Comparison of ENCODE assay signal across 7 mouse cellular contexts in the genomic region with DNA sequence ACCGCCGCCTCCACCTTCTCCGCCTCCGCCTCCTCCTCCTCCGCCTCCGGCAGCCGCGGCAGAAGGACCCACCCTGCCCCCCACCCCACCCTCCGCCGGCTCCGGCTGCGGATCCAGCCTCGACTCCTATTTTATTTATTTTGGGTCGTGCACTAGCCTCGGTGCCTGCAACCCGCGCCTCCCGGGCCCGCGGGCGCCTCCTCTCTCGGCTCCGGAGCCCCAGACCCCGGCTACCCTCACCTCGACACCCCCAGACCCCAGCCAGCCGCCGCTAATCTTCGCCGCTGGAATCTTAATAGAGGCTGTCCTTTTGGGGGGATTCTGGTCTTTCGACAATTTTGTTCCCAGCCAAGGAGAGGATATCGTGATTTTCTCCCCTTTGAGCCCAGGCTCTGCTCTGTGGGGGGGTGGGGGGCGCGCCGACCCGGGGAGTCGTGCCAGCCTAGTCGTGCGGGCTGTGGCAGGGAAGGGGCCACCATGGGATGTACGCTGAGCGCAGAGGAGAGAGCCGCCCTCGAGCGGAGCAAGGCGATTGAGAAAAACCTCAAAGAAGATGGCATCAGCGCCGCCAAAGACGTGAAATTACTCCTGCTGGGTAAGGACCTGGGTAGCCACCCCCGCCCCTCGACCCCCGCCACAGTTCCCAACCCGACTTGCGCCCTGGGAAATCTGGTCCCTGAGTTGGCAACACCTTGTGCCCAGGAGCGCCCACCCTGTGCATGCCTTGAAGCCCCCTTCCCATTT. TPM values are rescaled to one million over a fixed set of nuclear protein-coding genes. Genes with fewer than 3 reads are reported as not detected.
DNase-seq lines count a peak whose midpoint lies in the region; ATAC-seq and TF ChIP-seq lines count a peak whose summit lies in the region.

No protein-coding gene starts in this region.

- peak overlapping the region; percentile 95 for H3K4me2 ChIP-seq in lung, embryonic 15.5 days
- H3K4me2 ChIP-seq in forebrain, embryonic 13.5 days, result peak overlapping the region; percentile 95
- peak overlapping the region; percentile 72 for H3K4me2 ChIP-seq in liver, embryonic 14.5 days (ENCODE audit: low read depth)

- no peak for TF ChIP-seq CTCF in cerebellum, adult 2 months (IDR thresholded peaks at IDR 0.05; ENCODE audit: borderline replicate concordance, insufficient read depth, low read depth, low read length)
- TF ChIP-seq CTCF in liver, embryonic 14.5 days (IDR thresholded peaks at IDR 0.05; ENCODE audit: low read depth), result no peak

- peak overlapping the region; percentile 64 for H3K4me3 ChIP-seq in lung, embryonic 15.5 days
- H3K4me3 ChIP-seq in cerebellum, adult 2 months (replicated peaks; ENCODE audit: insufficient read depth, low read depth, low read length), result peak overlapping the region; percentile 99
- peak overlapping the region; percentile 87 for H3K4me3 ChIP-seq in forebrain, embryonic 13.5 days
- H3K4me3 ChIP-seq in liver, embryonic 14.5 days (ENCODE audit: insufficient read depth in 1 of 2, low read depth in 2 of 2, low read length in 2 of 2), result peak overlapping the region; percentile 27 to 55; a peak in 3 of 4 replicates

- 0 out of 2 replicates have a peak overlapping the region, but pooled peaks have one; percentile 33 for H3K27ac ChIP-seq in lung, embryonic 15.5 days
- H3K27ac ChIP-seq in cerebellum, adult 2 months (ENCODE audit: insufficient read depth, low read length), result peak overlapping the region; percentile 31
- peak overlapping the region; percentile 95 for H3K27ac ChIP-seq in forebrain, embryonic 13.5 days
- no peak overlapping the region for H3K27ac ChIP-seq in liver, embryonic 14.5 days

- no peak for TF ChIP-seq EP300 in liver, embryonic 14.5 days (IDR thresholded peaks at IDR 0.05; ENCODE audit: low read depth)

- peaks cover 27% of the 10 kb centered on the region for H3K4me1 ChIP-seq in lung, embryonic 15.5 days
- H3K4me1 ChIP-seq in cerebellum, adult 2 months (ENCODE audit: control insufficient read depth, insufficient read depth, low read length), result peaks cover 4% of the 10 kb centered on the region; the same call in 1 of the 2 replicates
- peaks cover 36% of the 10 kb centered on the region for H3K4me1 ChIP-seq in forebrain, embryonic 13.5 days
- no peaks in the 10 kb centered on the region; a peak in 1 of 4 replicates for H3K4me1 ChIP-seq in liver, embryonic 14.5 days (replicated peaks; ENCODE audit: control insufficient read depth in 2 of 2, insufficient read depth in 2 of 2, low read length in 1 of 2)

- H3K27me3 ChIP-seq in lung, embryonic 15.5 days, result peaks cover 68% of the 10 kb centered on the region
- no peaks in the 10 kb centered on the region for H3K27me3 ChIP-seq in cerebellum, adult 2 months (ENCODE audit: control insufficient read depth, insufficient read depth, low read length)
- H3K27me3 ChIP-seq in forebrain, embryonic 13.5 days, result no peaks in the 10 kb centered on the region
- peaks cover 56% of the 10 kb centered on the region for H3K27me3 ChIP-seq in liver, embryonic 14.5 days (ENCODE audit: control insufficient read depth, insufficient read depth, low read length)

- no peak; the same call in 1 of the 2 replicates for ATAC-seq in lung, embryonic 15.5 days (ENCODE audit: borderline replicate concordance, extremely low read depth, low FRiP score, low TSS enrichment)
- ATAC-seq in forebrain, embryonic 13.5 days, result peak; percentile 17; the same call in 1 of the 2 replicates
- no peak for ATAC-seq in liver, embryonic 14.5 days (ENCODE audit: insufficient read depth)

- no peaks in the 10 kb centered on the region for H3K9me3 ChIP-seq in lung, embryonic 15.5 days
- no peaks in the 10 kb centered on the region for H3K9me3 ChIP-seq in forebrain, embryonic 13.5 days (replicated peaks)
- H3K9me3 ChIP-seq in liver, embryonic 14.5 days (ENCODE audit: control insufficient read depth, low read length), result no peaks in the 10 kb centered on the region

- no peak for DNase-seq in lung, postnatal 36 days
- DNase-seq in cerebellum, adult 2 months, result peak; percentile 61 to 65
- DNase-seq in liver, embryonic 14.5 days (ENCODE audit: low read depth in 3 of 3, low spot score in 3 of 3), result no peak
- DNase-seq in thymus, postnatal 4 days, result peak; percentile 29
- DNase-seq in layer of hippocampus, postnatal 25 days (ENCODE audit: extremely low spot score in 1 of 2, low spot score in 1 of 2), result no peak

- under 1% methylated on average over 39 of the region's 53 CpGs for WGBS in lung, embryonic 15.5 days
- WGBS in cerebellum, adult 2 months, result under 1% methylated on average over 53 of the region's 53 CpGs
- 2% methylated on average over 42 of the region's 53 CpGs for WGBS in forebrain, embryonic 13.5 days
- WGBS in liver, embryonic 14.5 days (ENCODE audit: insufficient replicate concordance), result 2% methylated on average over 50 of the region's 53 CpGs

- no peaks in the 10 kb centered on the region for H3K36me3 ChIP-seq in lung, embryonic 15.5 days
- H3K36me3 ChIP-seq in forebrain, embryonic 13.5 days (ENCODE audit: poor library complexity, severe bottlenecking), result 0 out of 2 replicates have a peak, but pooled peaks cover 2% of the 10 kb centered on the region
- H3K36me3 ChIP-seq in liver, embryonic 14.5 days (replicated peaks; ENCODE audit: control insufficient read depth, insufficient read depth, low read depth), result no peaks in the 10 kb centered on the region

- peak overlapping the region; percentile 51 for H3K9ac ChIP-seq in lung, embryonic 15.5 days
- peak overlapping the region; percentile 95 for H3K9ac ChIP-seq in forebrain, embryonic 13.5 days
- no peak overlapping the region for H3K9ac ChIP-seq in liver, embryonic 14.5 days (replicated peaks)

- TF ChIP-seq POLR2A in cerebellum, adult 2 months (IDR thresholded peaks at IDR 0.05; ENCODE audit: borderline replicate concordance, insufficient read depth, low read length), result no peak

RNA-seq across cellular contexts. Expression of gene Gnao1, which starts 1.3 kb away (rescaled TPM):
- 3.4 and 3.5 TPM in 2 replicates for polyA plus RNA-seq in lung, embryonic 15.5 days (2015; fragmentation: Nextera tagmentation; extraction: Ambion mirVana)
- 345 and 365 TPM in 2 replicates for polyA plus RNA-seq in cerebellum, adult 2 months (2012; rRNA removed)
- polyA plus RNA-seq in forebrain, embryonic 13.5 days (2015; fragmentation: Nextera tagmentation; extraction: Ambion mirVana), result 86.2 and 99.4 TPM in 2 replicates
- polyA plus RNA-seq in liver, embryonic 14.5 days (2012; rRNA removed), result 0.37 and 0.88 TPM in 2 replicates
- 0.14 and 0.28 TPM in 2 replicates for polyA plus RNA-seq in liver, embryonic 14.5 days (2014; fragmentation: Nextera tagmentation; extraction: Ambion mirVana)
- total RNA-seq in layer of hippocampus, postnatal 25 days (2021), result 100 to 1,000 TPM; 666 to 729 TPM

Comparison
In these comparisons a context has a peak if more than half of its experiments do, and no peak if none do; other contexts are left out.
1. H3K4me3 ChIP-seq: peak in every context shown above with its lines; median percentile 99 in cerebellum, adult 2 months; 87 in forebrain, embryonic 13.5 days; 64 in lung, embryonic 15.5 days; 41 in liver, embryonic 14.5 days.
2. DNase-seq: peak in cerebellum, adult 2 months (2 of 2) and thymus, postnatal 4 days (single experiment); none in lung, postnatal 36 days (single experiment), liver, embryonic 14.5 days (0 of 3) and layer of hippocampus, postnatal 25 days (0 of 2).
3. RNA of gene Gnao1, which starts 1.3 kb away (polyA plus RNA-seq): 345 to 365 TPM in cerebellum, adult 2 months and 86.2 to 99.4 TPM in forebrain, embryonic 13.5 days; 3.4 to 3.5 TPM in lung, embryonic 15.5 days and 0.14 to 0.88 TPM in liver, embryonic 14.5 days; every median in the first group is over 10 times any median in the second.
4. Peak in every context shown above with its lines, with median percentiles within 50 percentile points of each other: H3K4me2 ChIP-seq.